Mouse (Mus musculus): ENCODE results near the gene Eng.

GRCm38 (mm10) chr2:32671147-32671546 lies 24.8 kb downstream of the Eng start:
- TF ChIP-seq CTCF (IDR thresholded peaks at IDR 0.05; ENCODE audit: control insufficient read depth, insufficient read depth, low read length), result no peak
- TF ChIP-seq POLR2A (IDR thresholded peaks at IDR 0.05; ENCODE audit: borderline replicate concordance, control insufficient read depth, low read depth, low read length), result no peak
